Mouse (Mus musculus): ENCODE results near the gene Retreg1.

- TF ChIP-seq CTCF (IDR thresholded peaks at IDR 0.05; ENCODE audit: insufficient read depth, low read length) (no peak), POLR2A (IDR thresholded peaks at IDR 0.05; ENCODE audit: borderline replicate concordance, extremely low read depth, low read depth, low read length) (no peak)
Observed at GRCm38 (mm10) chr15:25861900-25862299, 18.9 kb downstream of the Retreg1 start.
